Mouse (Mus musculus) small intestine, adult 2 months (tissue): ENCODE data around the gene Errfi1. TPM values are rescaled to one million over a fixed set of nuclear protein-coding genes. Genes with fewer than 3 reads are reported as not detected.
A peak's percentile ranks its signal among the peaks of the same experiment; 100 is the strongest.
"Not testable (repeated sequence)": the region's sequence is repeated elsewhere in the genome, so short reads cannot be mapped to it uniquely, and the experiment has no call there.

Source experiments
- H3K27ac ChIP-seq: fragments of 200-500 bp; 2 replicates; pipeline ENCODE4 v1.5.1; 2012; ENCODE audit warnings: low read depth, low read length, control low read depth, inconsistent platforms; ENCODE audit not compliant: insufficient read depth
- H3K27me3 ChIP-seq: fragments of 200-500 bp; 2 replicates; pipeline ENCODE4 v1.6.1; 2012; ENCODE audit warnings: mild to moderate bottlenecking, moderate library complexity, low read length, inconsistent platforms; ENCODE audit not compliant: control insufficient read depth, insufficient read depth
- H3K36me3 ChIP-seq: fragments of 200-500 bp; 2 replicates; pipeline ENCODE4 v1.6.1; 2012; ENCODE audit warnings: mild to moderate bottlenecking, low read length, control low read depth, inconsistent platforms; ENCODE audit not compliant: control insufficient read depth, insufficient read depth
- H3K4me1 ChIP-seq: fragments of 200-500 bp; 2 replicates; pipeline ENCODE4 v1.6.1; 2012; ENCODE audit warnings: low read length, inconsistent platforms, mixed read lengths; ENCODE audit not compliant: control insufficient read depth, insufficient read depth, insufficient read length
- H3K4me3 ChIP-seq: fragments of 200-500 bp; 2 replicates; pipeline ENCODE4 v1.5.1; 2012; ENCODE audit warnings: low read depth, mild to moderate bottlenecking, control low read depth, inconsistent platforms, low read length, moderate library complexity
- CTCF ChIP-seq: fragments of 200-500 bp; IDR thresholded peaks from 2 replicates; pipeline ENCODE4 v1.5.1; 2012; ENCODE audit warnings: low read depth, mild to moderate bottlenecking, control low read depth, inconsistent platforms, low read length, moderate library complexity, mixed read lengths; ENCODE audit not compliant: insufficient replicate concordance, insufficient read length; ENCODE audit errors: extremely low read depth
- POLR2A ChIP-seq: fragments of 200-500 bp; IDR thresholded peaks from 2 replicates; pipeline ENCODE4 v1.6.1; 2012; ENCODE audit warnings: low read depth, mild to moderate bottlenecking, control low read depth, inconsistent platforms, low read length, moderate library complexity
- WGBS: fragments of 180-500 bp; shearing (Covaris S2); methylation state at CpG from one replicate; pipeline ENCODE4 v1.1.7; 2018; 5-methylcytosine and 5-hydroxymethylcytosine counted together
- polyA plus RNA-seq: library from polyadenylated mRNA; depleted of rRNA; stranded (reverse); fragments of >200 nt; gene quantifications from 2 replicates; pipeline ENCODE4 v1.2.3, GENCODE M21; 2012

Gene Errfi1
- polyA plus RNA-seq, 1 experiment: 26.7 TPM

- H3K27ac ChIP-seq: no peak overlapping the region
- TF ChIP-seq POLR2A: no peak
- no peak for TF ChIP-seq CTCF
- H3K4me1 ChIP-seq: no peaks in the 10 kb centered on the region
- peaks cover 32% of the 10 kb centered on the region for H3K36me3 ChIP-seq
- H3K4me3 ChIP-seq: no peak overlapping the region
- H3K27me3 ChIP-seq: no peaks in the 10 kb centered on the region
- WGBS: 69% methylated on average over 17 of the region's 17 CpGs
Measured at GRCm38 (mm10) chr4:150869276-150870197, 15.8 kb downstream of the Errfi1 start.

DNA sequence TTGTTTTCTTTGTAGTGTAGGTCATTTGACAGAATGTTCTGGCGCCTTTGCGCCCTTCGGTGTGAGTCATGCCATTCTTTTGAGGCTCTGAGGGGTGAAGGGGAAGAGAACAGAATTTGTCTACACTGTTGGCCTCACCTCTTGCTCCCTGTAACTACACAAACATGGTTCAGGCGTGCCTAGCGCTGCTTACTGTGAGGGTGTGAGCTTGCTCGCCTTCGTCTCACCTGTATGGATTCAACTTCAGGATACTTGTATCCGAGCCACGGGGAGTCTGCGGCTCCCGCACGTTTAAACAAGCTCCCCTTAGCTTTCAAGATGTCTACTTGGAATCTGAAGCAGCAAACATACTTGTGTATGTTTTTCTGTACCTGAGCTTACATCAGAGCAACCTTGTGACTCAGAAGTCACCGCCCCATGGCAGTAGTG is 17.3 kb downstream of the Errfi1 start:
- Histone ChIP-seq H3K4me3 (no peak overlapping the region), H3K36me3 (peaks cover 24% of the 10 kb centered on the region), H3K27me3 (no peaks in the 10 kb centered on the region), H3K4me1 (no peaks in the 10 kb centered on the region; the same call in 1 of the 2 replicates), H3K27ac (no peak overlapping the region)
- 84% methylated on average over 13 of the region's 13 CpGs for WGBS
- no peak for TF ChIP-seq POLR2A
- no peak for TF ChIP-seq CTCF

DNA sequence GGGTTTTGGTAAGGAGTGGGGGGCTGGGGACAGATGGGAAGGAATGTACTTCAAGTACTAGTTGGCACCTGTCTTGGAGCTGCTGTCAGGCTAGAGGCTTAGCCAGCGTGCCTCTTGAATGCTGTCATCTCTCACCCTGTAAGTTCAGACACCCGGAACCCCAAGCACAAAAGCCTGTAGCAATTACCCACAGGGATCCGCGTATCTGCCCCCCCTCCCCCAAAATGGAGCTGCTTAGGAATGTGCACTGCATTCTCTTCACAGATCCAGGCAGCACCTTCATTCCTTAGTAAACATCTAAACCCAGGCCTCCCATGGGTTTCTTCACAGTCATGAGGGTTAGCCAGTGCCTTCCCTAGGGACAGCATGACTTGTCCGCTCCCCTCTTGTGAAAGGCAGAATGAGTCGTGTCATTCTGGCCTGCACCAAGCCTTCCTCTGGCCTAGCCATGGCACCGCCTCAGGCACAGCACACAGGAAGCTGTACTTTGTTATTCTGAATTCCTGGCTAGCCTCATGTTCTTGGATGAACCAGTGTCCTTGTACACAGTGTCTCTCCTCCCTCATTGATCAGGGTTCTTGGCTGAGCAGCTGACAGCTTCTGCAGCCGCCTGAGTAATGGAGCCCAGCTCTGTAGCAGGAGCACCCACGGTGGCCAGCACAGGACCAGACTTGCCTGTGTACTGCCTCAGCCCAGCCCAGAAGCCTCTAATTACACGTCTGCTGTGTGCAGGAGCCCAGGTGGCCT is 17.8 kb downstream of the Errfi1 start:
- peak overlapping the region; percentile 42; the same call in 1 of the 2 replicates for H3K27ac ChIP-seq
- WGBS: 55% methylated on average over 10 of the region's 10 CpGs
- no peak overlapping the region for H3K4me3 ChIP-seq
- no peaks in the 10 kb centered on the region for H3K27me3 ChIP-seq
- TF ChIP-seq CTCF: no peak
- no peak for TF ChIP-seq POLR2A
- H3K36me3 ChIP-seq: peaks cover 18% of the 10 kb centered on the region
- no peaks in the 10 kb centered on the region; the same call in 1 of the 2 replicates for H3K4me1 ChIP-seq

DNA sequence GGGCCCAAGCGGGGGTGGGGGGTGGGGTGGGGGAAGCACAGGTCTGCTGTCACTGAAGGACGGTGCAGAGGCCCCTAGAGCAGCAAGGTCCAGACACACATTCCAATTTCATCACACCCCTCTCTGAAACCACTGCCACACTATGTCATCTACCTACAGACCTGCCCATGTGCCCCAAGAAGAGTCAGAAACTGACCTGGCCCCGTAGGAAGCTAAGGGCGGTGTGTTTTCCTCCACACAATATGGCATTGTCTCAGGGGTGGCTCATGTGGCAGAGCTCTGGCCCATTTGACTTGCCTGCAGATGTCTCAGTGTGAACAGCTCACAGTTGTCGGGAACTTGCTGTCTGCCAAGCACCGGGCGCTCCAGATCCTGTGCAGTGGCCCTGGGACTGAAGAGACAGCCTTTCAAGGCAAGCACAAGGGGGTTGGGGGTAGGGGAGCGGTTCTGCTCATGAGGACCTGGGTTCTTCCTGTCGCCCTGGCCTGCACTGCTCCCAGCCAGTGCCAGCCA is 18.5 kb downstream of the Errfi1 start:
- Histone ChIP-seq H3K4me1 (no peaks in the 10 kb centered on the region; the same call in 1 of the 2 replicates), H3K27ac (no peak overlapping the region), H3K27me3 (no peaks in the 10 kb centered on the region), H3K36me3 (peaks cover 12% of the 10 kb centered on the region; the same call in 1 of the 2 replicates), H3K4me3 (no peak overlapping the region)
- 62% methylated on average over 9 of the region's 9 CpGs for WGBS
- no peak for TF ChIP-seq POLR2A
- TF ChIP-seq CTCF: no peak

DNA sequence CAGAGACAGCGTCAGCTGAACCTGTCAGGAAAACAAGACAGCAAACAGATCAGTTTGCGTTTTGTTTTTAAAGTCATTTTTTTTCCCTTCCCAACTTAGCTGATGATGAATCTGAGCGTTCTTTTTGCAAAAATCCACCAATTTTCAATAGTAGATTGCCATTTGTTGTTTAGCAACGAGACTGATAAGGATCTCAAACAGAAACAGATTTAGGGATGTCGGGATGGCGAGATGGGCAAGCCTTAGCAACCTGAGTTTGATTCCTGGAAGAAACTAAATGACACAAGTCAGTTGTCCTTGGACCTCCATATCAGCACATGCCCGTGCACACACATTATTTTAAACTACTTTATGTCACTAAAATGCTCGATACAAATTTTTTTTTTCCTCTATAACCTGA is 19.0 kb downstream of the Errfi1 start:
- H3K36me3 ChIP-seq: peaks cover 7% of the 10 kb centered on the region; the same call in 1 of the 2 replicates
- H3K27me3 ChIP-seq: no peaks in the 10 kb centered on the region
- H3K4me1 ChIP-seq: no peaks in the 10 kb centered on the region; the same call in 1 of the 2 replicates
- 77% methylated on average over 8 of the region's 8 CpGs for whole genome bisulfite sequencing
- H3K4me3 ChIP-seq: no peak overlapping the region
- TF ChIP-seq POLR2A (no peak), CTCF (no peak)
- no peak overlapping the region for H3K27ac ChIP-seq

DNA sequence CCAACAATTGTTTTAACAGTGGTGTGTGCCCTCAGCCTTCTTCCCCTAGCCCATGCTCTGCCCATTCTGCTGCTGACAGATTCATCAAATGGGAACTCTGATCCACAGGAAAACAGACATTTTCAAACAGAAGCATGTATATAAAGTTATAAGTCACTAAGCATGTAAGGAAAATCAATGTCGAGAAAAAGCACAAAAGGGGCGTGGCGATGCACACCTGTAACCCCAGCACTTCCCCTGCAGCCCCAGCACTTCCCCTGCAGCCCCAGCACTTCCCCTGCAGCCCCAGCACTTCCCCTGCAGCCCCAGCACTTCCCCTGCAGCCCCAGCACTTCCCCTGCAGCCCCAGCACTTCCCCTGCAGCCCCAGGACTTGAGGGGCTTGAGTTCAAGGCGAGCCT is 20.7 kb downstream of the Errfi1 start:
- WGBS: 61% methylated on average over 4 of the region's 4 CpGs
- H3K4me3 ChIP-seq: not testable (repeated sequence)

GRCm38 (mm10) chr4:150875393-150875792 is 21.7 kb downstream of the Errfi1 start:
- Histone ChIP-seq H3K4me3 (no peak overlapping the region), H3K36me3 (no peaks in the 10 kb centered on the region), H3K4me1 (no peaks in the 10 kb centered on the region; the same call in 1 of the 2 replicates), H3K27ac (no peak overlapping the region), H3K27me3 (no peaks in the 10 kb centered on the region)
- TF ChIP-seq POLR2A: no peak
- TF ChIP-seq CTCF: no peak
- WGBS: 40% methylated on average over 10 of the region's 10 CpGs

More for the DNA sequence above, 20.7 kb downstream of the Errfi1 start:
- H3K36me3 ChIP-seq, H3K27ac ChIP-seq, H3K27me3 ChIP-seq, H3K4me1 ChIP-seq: not testable (repeated sequence)
